In the genomic region with DNA sequence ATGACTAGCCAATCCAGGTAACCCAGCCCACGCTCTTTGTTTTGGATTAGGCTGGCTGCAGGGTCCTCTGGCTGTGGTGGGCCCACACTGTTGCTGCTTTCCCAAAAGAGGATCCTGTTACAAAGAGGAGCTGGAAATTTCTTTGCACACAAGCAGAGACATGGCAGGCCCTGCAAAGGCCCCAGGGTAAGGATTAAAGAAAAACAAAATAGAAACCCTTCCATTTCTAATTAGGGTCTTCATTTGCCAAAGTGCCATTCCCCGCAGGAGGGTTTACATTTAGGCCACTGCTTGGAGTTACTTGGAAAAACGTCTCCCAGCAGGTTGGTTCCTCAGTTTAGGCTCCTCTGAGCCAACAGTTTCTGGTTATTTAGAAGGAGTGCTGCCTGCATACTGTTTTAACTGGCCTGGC, we compare ENCODE assay signal across 10 mouse cellular contexts. TPM values are rescaled to one million over a fixed set of nuclear protein-coding genes. Genes with fewer than 3 reads are reported as not detected.
DNase-seq lines count a peak whose midpoint lies in the region; ATAC-seq lines count a peak whose summit lies in the region.
"Had no signal": no experiment of that assay in that cellular context is flagged by ENCODE, and none has a peak within 500 bp of the region (broad histone marks: within the 10 kb centered on the region; RNA-seq: fewer than 3 reads in every experiment).

No protein-coding gene starts in this region.

- H3K4me1 ChIP-seq in kidney, embryonic 15.5 days = peaks cover 38% of the 10 kb centered on the region
- peaks cover 8% of the 10 kb centered on the region for H3K4me1 ChIP-seq in embryonic facial prominence, embryonic 11.5 days (ENCODE audit: control insufficient read depth, insufficient read depth, low read length)
- peaks cover 43% of the 10 kb centered on the region for H3K4me1 ChIP-seq in forebrain, embryonic 15.5 days
- H3K4me1 ChIP-seq in midbrain, embryonic 13.5 days (replicated peaks) = peaks cover 44% of the 10 kb centered on the region

- intact Hi-C loops in left cerebral cortex, postnatal 14 days (cut with DNase I) = no loop called here
- intact Hi-C loops in heart, postnatal 10 days (cut with DNase I) = no loop called here

- H3K27me3 ChIP-seq in kidney, embryonic 15.5 days = no peaks in the 10 kb centered on the region
- H3K27me3 ChIP-seq in embryonic facial prominence, embryonic 11.5 days (ENCODE audit: control insufficient read depth, insufficient read depth, low read length) = no peaks in the 10 kb centered on the region
- H3K27me3 ChIP-seq in forebrain, embryonic 15.5 days = no peaks in the 10 kb centered on the region
- no peaks in the 10 kb centered on the region for H3K27me3 ChIP-seq in midbrain, embryonic 13.5 days

- peak overlapping the region; percentile 59; the same call in 1 of the 2 replicates for H3K27ac ChIP-seq in kidney, embryonic 15.5 days
- H3K27ac ChIP-seq in embryonic facial prominence, embryonic 11.5 days (replicated peaks; ENCODE audit: low read depth, low read length) = peak overlapping the region; percentile 14; the same call in 1 of the 2 replicates
- H3K27ac ChIP-seq in forebrain, embryonic 15.5 days (replicated peaks) = peak overlapping the region; percentile 80
- H3K27ac ChIP-seq in midbrain, embryonic 13.5 days = peak overlapping the region; percentile 71

- H3K4me2 ChIP-seq in kidney, embryonic 15.5 days = no peak overlapping the region
- no peak overlapping the region for H3K4me2 ChIP-seq in embryonic facial prominence, embryonic 11.5 days (ENCODE audit: low read depth, low read length)
- H3K4me2 ChIP-seq in forebrain, embryonic 15.5 days (replicated peaks) = no peak overlapping the region
- H3K4me2 ChIP-seq in midbrain, embryonic 13.5 days (replicated peaks) = no peak overlapping the region

- no peak for ATAC-seq in kidney, embryonic 15.5 days (replicated peaks; ENCODE audit: low FRiP score)
- ATAC-seq in embryonic facial prominence, embryonic 11.5 days (replicated peaks; ENCODE audit: insufficient number of reproducible peaks, low FRiP score, low TSS enrichment, low read depth) = no peak
- ATAC-seq in forebrain, embryonic 15.5 days (replicated peaks) = peak; percentile 64; the same call in 1 of the 2 replicates
- ATAC-seq in midbrain, embryonic 13.5 days = no peak

- no peaks in the 10 kb centered on the region for H3K9me3 ChIP-seq in kidney, embryonic 15.5 days (replicated peaks)
- H3K9me3 ChIP-seq in embryonic facial prominence, embryonic 11.5 days (replicated peaks; ENCODE audit: control insufficient read depth, low read length) = no peaks in the 10 kb centered on the region
- no peaks in the 10 kb centered on the region for H3K9me3 ChIP-seq in forebrain, embryonic 15.5 days
- no peaks in the 10 kb centered on the region for H3K9me3 ChIP-seq in midbrain, embryonic 13.5 days

- DNase-seq in kidney, postnatal 25 days = no peak
- peak; percentile 59 for DNase-seq in embryonic facial prominence, embryonic 11.5 days (ENCODE audit: low spot score)
- DNase-seq in urinary bladder, postnatal 14 days (ENCODE audit: low spot score) = no peak
- no peak for DNase-seq in left cerebral cortex, postnatal 14 days (ENCODE audit: low spot score in 2 of 2)
- no peak for DNase-seq in heart, postnatal 10 days
- DNase-seq: lung, adult 2 months; thymus, adult 2 months had no signal

- 30% methylated on average over 3 of the region's 3 CpGs for WGBS in kidney, embryonic 15.5 days
- WGBS in embryonic facial prominence, embryonic 11.5 days = 6% methylated on average over 3 of the region's 3 CpGs
- 7% methylated on average over 3 of the region's 3 CpGs for WGBS in forebrain, embryonic 15.5 days
- 9% methylated on average over 3 of the region's 3 CpGs for WGBS in midbrain, embryonic 13.5 days

- no peak overlapping the region for H3K9ac ChIP-seq in kidney, embryonic 15.5 days
- no peak overlapping the region for H3K9ac ChIP-seq in embryonic facial prominence, embryonic 11.5 days (replicated peaks; ENCODE audit: low read length)
- no peak overlapping the region; the same call in 1 of the 2 replicates for H3K9ac ChIP-seq in forebrain, embryonic 15.5 days (replicated peaks)
- H3K9ac ChIP-seq in midbrain, embryonic 13.5 days (replicated peaks) = no peak overlapping the region

- H3K4me3 ChIP-seq in kidney, embryonic 15.5 days (replicated peaks) = no peak overlapping the region
- H3K4me3 ChIP-seq in embryonic facial prominence, embryonic 11.5 days (ENCODE audit: low read depth, low read length) = no peak overlapping the region
- no peak overlapping the region for H3K4me3 ChIP-seq in forebrain, embryonic 15.5 days
- no peak overlapping the region for H3K4me3 ChIP-seq in midbrain, embryonic 13.5 days (replicated peaks)

- H3K36me3 ChIP-seq in kidney, embryonic 15.5 days = peaks cover 5% of the 10 kb centered on the region; the same call in 1 of the 2 replicates
- H3K36me3 ChIP-seq in embryonic facial prominence, embryonic 11.5 days (replicated peaks; ENCODE audit: control insufficient read depth, insufficient read depth, low read depth, low read length) = no peaks in the 10 kb centered on the region
- no peaks in the 10 kb centered on the region for H3K36me3 ChIP-seq in forebrain, embryonic 15.5 days
- no peaks in the 10 kb centered on the region for H3K36me3 ChIP-seq in midbrain, embryonic 13.5 days

RNA-seq across cellular contexts. Expression of a gene that starts 53.0 kb away (rescaled TPM):
- 21.8 and 22.9 TPM in 2 replicates for polyA plus RNA-seq in kidney, embryonic 15.5 days (2015; fragmentation: Nextera tagmentation; extraction: Ambion mirVana)
- 7.1 and 8.2 TPM in 2 replicates for polyA plus RNA-seq in embryonic facial prominence, embryonic 11.5 days (2014; fragmentation: Nextera tagmentation; extraction: Ambion mirVana)
- 5.4 and 6.5 TPM in 2 replicates for polyA plus RNA-seq in forebrain, embryonic 15.5 days (2015; fragmentation: Nextera tagmentation; extraction: Ambion mirVana)
- polyA plus RNA-seq in midbrain, embryonic 13.5 days (2015; fragmentation: Nextera tagmentation; extraction: Ambion mirVana) = 5.2 and 7.5 TPM in 2 replicates
- total RNA-seq in left cerebral cortex, postnatal 14 days (2021) = 10 to 100 TPM; 10.6 to 12.7 TPM
- 10 to 100 TPM; 73.4 to 80.7 TPM for total RNA-seq in heart, postnatal 10 days (2021)

Comparison
In these comparisons a context has a peak if more than half of its experiments do, and no peak if none do; other contexts are left out.
1. H3K27ac ChIP-seq: peak in every context shown above with its lines; median percentile 80 in forebrain, embryonic 15.5 days; 71 in midbrain, embryonic 13.5 days; 59 in kidney, embryonic 15.5 days; 14 in embryonic facial prominence, embryonic 11.5 days.